Mouse (Mus musculus) heart, postnatal 0 days (tissue): ENCODE measurements around the gene Sgcg. TPM values are rescaled to one million over a fixed set of nuclear protein-coding genes. Genes with fewer than 3 reads are reported as not detected.

ENCODE experiments used
- ATAC-seq: fragments of 200-750 bp; cut with Nextera tagmentation; 2 replicates; pipeline ENCODE4 v1.8.0; 2017; ENCODE audit warnings: low read depth, moderate number of reproducible peaks, moderate library complexity; ENCODE audit not compliant: insufficient read depth
- DNase-seq: peaks from one replicate; pipeline ENCODE4 v3.0.0-alpha.2; 2016; ENCODE audit warnings: low spot score
- H3K27ac ChIP-seq: fragments of 300-500 bp; sonication (generic); 2 replicates; pipeline ENCODE4 v1.5.1; 2014; ENCODE audit warnings: low read depth, mild to moderate bottlenecking
- H3K27me3 ChIP-seq: fragments of 300-500 bp; sonication (generic); 2 replicates; pipeline ENCODE4 v1.6.1; 2014; ENCODE audit warnings: low read length, mixed read lengths; ENCODE audit not compliant: control insufficient read depth, insufficient read depth
- H3K36me3 ChIP-seq: fragments of 300-500 bp; sonication (generic); replicated peaks from 2 replicates; pipeline ENCODE4 v1.6.1; 2014; ENCODE audit warnings: low read length, mixed read lengths; ENCODE audit not compliant: control insufficient read depth, insufficient read depth
- H3K4me1 ChIP-seq: fragments of 300-500 bp; sonication (generic); 2 replicates; pipeline ENCODE4 v1.6.1; 2014; ENCODE audit warnings: antibody characterized with exemption; ENCODE audit not compliant: control insufficient read depth, insufficient read depth
- H3K4me2 ChIP-seq: fragments of 300-500 bp; sonication (generic); 2 replicates; pipeline ENCODE4 v1.6.1; 2014; ENCODE audit warnings: low read depth, mild to moderate bottlenecking, low read length, moderate library complexity
- H3K4me3 ChIP-seq: fragments of 300-500 bp; sonication (generic); 2 replicates; pipeline ENCODE4 v1.5.1; 2014; ENCODE audit warnings: low read depth, low read length
- H3K9ac ChIP-seq: fragments of 300-500 bp; sonication (generic); replicated peaks from 2 replicates; pipeline ENCODE4 v1.6.1; 2014; ENCODE audit warnings: low read depth, low read length, mixed read lengths
- H3K9me3 ChIP-seq: fragments of 300-500 bp; sonication (generic); replicated peaks from 2 replicates; pipeline ENCODE4 v1.6.1; 2016; ENCODE audit warnings: low read length; ENCODE audit not compliant: control insufficient read depth
- CTCF ChIP-seq: IDR thresholded peaks from 2 replicates; pipeline ENCODE4 v1.5.1; 2016; ENCODE audit warnings: antibody characterized with exemption, control low read depth, low read depth
- EP300 ChIP-seq: IDR thresholded peaks from 2 replicates; pipeline ENCODE4 v1.6.1; 2016; ENCODE audit warnings: antibody characterized with exemption, low read depth
- WGBS: fragments of 180-500 bp; shearing (Covaris S2); extraction: QIAGEN DNeasy Blood & Tissue Kit; methylation state at CpG from one replicate; pipeline ENCODE4 v1.1.7; 2014; 5-methylcytosine and 5-hydroxymethylcytosine counted together
- polyA plus RNA-seq: library from polyadenylated mRNA; unstranded; fragments of >200 nt; fragmentation: Nextera tagmentation; extraction: Ambion mirVana; gene quantifications from 2 replicates; pipeline ENCODE4 v1.2.1, GENCODE M21; 2015
- total RNA-seq: library from RNA; depleted of rRNA; stranded (reverse); fragments of >200 nt; gene quantifications from 2 replicates; pipeline ENCODE4 v1.2.3, GENCODE M21; 2014; ENCODE audit warnings: low replicate concordance; rRNA removed

Gene Sgcg
- total and polyA plus RNA-seq, 2 experiments from 2014 or later, result 117 to 135 TPM

GRCm38 (mm10) chr14:61192326-61192725 is 66.0 kb downstream of the Sgcg start:
- TF ChIP-seq CTCF, result no peak
- no peak for TF ChIP-seq EP300
- H3K27ac ChIP-seq, result no peak overlapping the region
- H3K9ac ChIP-seq, result no peak overlapping the region
- H3K27me3 ChIP-seq, result no peaks in the 10 kb centered on the region
- DNase-seq, result no peak
- no peaks in the 10 kb centered on the region for H3K4me1 ChIP-seq
- WGBS, result 81% methylated on average over 10 of the region's 10 CpGs
- no peaks in the 10 kb centered on the region for H3K9me3 ChIP-seq
- H3K4me3 ChIP-seq, result no peak overlapping the region
- no peak overlapping the region for H3K4me2 ChIP-seq
- peaks cover 63% of the 10 kb centered on the region for H3K36me3 ChIP-seq
- ATAC-seq, result no peak

- peaks cover 59% of the 10 kb centered on the region for H3K36me3 ChIP-seq
- H3K27ac ChIP-seq, result no peak overlapping the region
- H3K27me3 ChIP-seq, result no peaks in the 10 kb centered on the region
- no peaks in the 10 kb centered on the region for H3K9me3 ChIP-seq
- ATAC-seq, result no peak
- DNase-seq, result no peak
- no peak overlapping the region for H3K9ac ChIP-seq
- 85% methylated on average over 7 of the region's 7 CpGs for WGBS
- H3K4me3 ChIP-seq, result no peak overlapping the region
- TF ChIP-seq CTCF (no peak), EP300 (no peak)
- H3K4me2 ChIP-seq, result no peak overlapping the region
- H3K4me1 ChIP-seq, result no peaks in the 10 kb centered on the region
These were observed 66.4 kb downstream of the Sgcg start for GRCm38 (mm10) chr14:61191904-61192303.

- ATAC-seq (peak; percentile 45), DNase-seq (peak; percentile 81)
- H3K27me3 ChIP-seq, result no peaks in the 10 kb centered on the region
- H3K36me3 ChIP-seq, result no peaks in the 10 kb centered on the region
- TF ChIP-seq CTCF (peak; percentile 31; the same call in 1 of the 2 replicates), EP300 (no peak; the same call in 1 of the 2 replicates)
- H3K4me2 ChIP-seq, result peak overlapping the region; percentile 88
- H3K4me3 ChIP-seq, result peak overlapping the region; percentile 96
- no peaks in the 10 kb centered on the region for H3K9me3 ChIP-seq
- peak overlapping the region; percentile 82 for H3K9ac ChIP-seq
- peak overlapping the region; percentile 97 for H3K27ac ChIP-seq
- WGBS, result under 1% methylated on average over 37 of the region's 37 CpGs
- H3K4me1 ChIP-seq, result peaks cover 12% of the 10 kb centered on the region
These were observed 85.1 kb downstream of the Sgcg start for GRCm38 (mm10) chr14:61173229-61173628.

GRCm38 (mm10) chr14:61172548-61173158 is 85.6 kb downstream of the Sgcg start:
- peak; percentile 96 for ATAC-seq
- Histone ChIP-seq H3K4me3 (peak overlapping the region; percentile 96), H3K27ac (peak overlapping the region; percentile 97), H3K27me3 (no peaks in the 10 kb centered on the region), H3K9me3 (no peaks in the 10 kb centered on the region), H3K9ac (peak overlapping the region; percentile 82), H3K36me3 (no peaks in the 10 kb centered on the region), H3K4me1 (peaks cover 12% of the 10 kb centered on the region), H3K4me2 (peak overlapping the region; percentile 88)
- WGBS, result under 1% methylated on average over 44 of the region's 52 CpGs
- no peak; the same call in 1 of the 2 replicates for TF ChIP-seq EP300
- TF ChIP-seq CTCF, result no peak
- peak; percentile 97 for DNase-seq

- Histone ChIP-seq H3K4me3 (no peak overlapping the region), H3K36me3 (no peaks in the 10 kb centered on the region), H3K27ac (0 out of 2 replicates have a peak overlapping the region, but pooled peaks have one; percentile 97), H3K4me1 (peaks cover 12% of the 10 kb centered on the region), H3K4me2 (no peak overlapping the region), H3K9ac (no peak overlapping the region), H3K9me3 (no peaks in the 10 kb centered on the region), H3K27me3 (no peaks in the 10 kb centered on the region)
- WGBS, result 74% methylated on average over 5 of the region's 5 CpGs
- DNase-seq, result no peak
- TF ChIP-seq CTCF (no peak), EP300 (no peak)
- ATAC-seq, result no peak
These were observed 86.9 kb downstream of the Sgcg start for GRCm38 (mm10) chr14:61171261-61171970.

Other genes starting within 250 kb of the Sgcg start
- gene Tnfrsf19, start 212.0 kb downstream of the Sgcg start, total RNA-seq, result 6.4 and 23.0 TPM in 2 replicates
- 7.0 and 8.7 TPM in 2 replicates for gene Tnfrsf19, start 212.0 kb downstream of the Sgcg start, polyA plus RNA-seq
- gene Sacs, start 120.0 kb downstream of the Sgcg start, total RNA-seq, result 27.1 and 29.5 TPM in 2 replicates
- 2.4 and 2.8 TPM in 2 replicates for gene Sacs, start 120.0 kb downstream of the Sgcg start, polyA plus RNA-seq
- not detected in 2 replicates for gene Arl11, start 51.3 kb upstream of the Sgcg start, total RNA-seq
- gene Arl11, start 51.3 kb upstream of the Sgcg start, polyA plus RNA-seq, result 0.33 and 0.79 TPM in 2 replicates
- gene Ebpl, start 101.9 kb upstream of the Sgcg start, total RNA-seq, result 0.38 and 0.46 TPM in 2 replicates
- 2.9 and 3.4 TPM in 2 replicates for gene Ebpl, start 101.9 kb upstream of the Sgcg start, polyA plus RNA-seq
- gene Kpna3, start 181.4 kb upstream of the Sgcg start, total RNA-seq, result 12.9 and 26.6 TPM in 2 replicates
- gene Kpna3, start 181.4 kb upstream of the Sgcg start, polyA plus RNA-seq, result 22.2 and 23.2 TPM in 2 replicates